ENCODE assay signal across 27 mouse cellular contexts in genomic region chr1:92930171-92930706, GRCm38 (mm10). TPM values are rescaled to one million over a fixed set of nuclear protein-coding genes. Genes with fewer than 3 reads are reported as not detected.
DNase-seq lines count a peak whose midpoint lies in the region; ATAC-seq and TF ChIP-seq lines count a peak whose summit lies in the region.
"Had no signal": no experiment of that assay in that cellular context is flagged by ENCODE, and none has a peak within 500 bp of the region (broad histone marks: within the 10 kb centered on the region; RNA-seq: fewer than 3 reads in every experiment).

No protein-coding gene starts in this region.

- WGBS in kidney, embryonic 15.5 days: 41% methylated on average over 1 of the region's 1 CpGs
- WGBS in small intestine, adult 2 months: 4% methylated on average over 1 of the region's 1 CpGs

- TF ChIP-seq CTCF in small intestine, adult 2 months (IDR thresholded peaks at IDR 0.05; ENCODE audit: extremely low read depth, insufficient read length, insufficient replicate concordance, low read depth, low read length): no peak

- no peak overlapping the region for H3K9ac ChIP-seq in kidney, embryonic 15.5 days
- H3K9ac ChIP-seq: hindbrain, embryonic 13.5 days; liver, embryonic 14.5 days had no signal

- peaks cover 7% of the 10 kb centered on the region for H3K4me1 ChIP-seq in kidney, embryonic 15.5 days
- H3K4me1 ChIP-seq in small intestine, adult 2 months (ENCODE audit: control insufficient read depth, insufficient read depth, insufficient read length, low read length): peaks cover 14% of the 10 kb centered on the region; the same call in 1 of the 2 replicates

- H3K4me3 ChIP-seq in kidney, embryonic 15.5 days (replicated peaks): no peak overlapping the region
- H3K4me3 ChIP-seq in small intestine, adult 2 months (ENCODE audit: low read depth, low read length): no peak overlapping the region
- H3K4me3 ChIP-seq: hindbrain, embryonic 13.5 days had no signal

- peak; percentile 81 to 87 for DNase-seq in kidney, adult 8-10 months
- DNase-seq in MN1 (ENCODE audit: low spot score): peak; percentile 14
- peak; percentile 90 for DNase-seq in kidney, adult 9 months
- no peak for DNase-seq in ovary, adult 18-20 months (ENCODE audit: low spot score)
- DNase-seq: adrenal gland, adult 2 months; B cell, adult 2 months; cerebellum, adult 2 months; cerebellum, postnatal 36 days; gastrocnemius, postnatal 14 days; heart, postnatal 4 days; left cerebral cortex, postnatal 4 days; lung, adult 2 months; lung, postnatal 10 days; midbrain, embryonic 14.5 days; right cerebral cortex, postnatal 25 days; thymus, adult 18-20 months; thymus, postnatal 25 days had no signal

- H3K27ac ChIP-seq in kidney, embryonic 15.5 days: no peak overlapping the region
- H3K27ac ChIP-seq in small intestine, adult 2 months (ENCODE audit: insufficient read depth, low read depth, low read length): peak overlapping the region; percentile 43; the same call in 1 of the 2 replicates
- H3K27ac ChIP-seq: hindbrain, embryonic 13.5 days; liver, embryonic 14.5 days; stomach, postnatal 0 days had no signal

- TF ChIP-seq POLR2A in small intestine, adult 2 months (IDR thresholded peaks at IDR 0.05; ENCODE audit: low read depth, low read length): no peak

- H3K27me3 ChIP-seq in kidney, embryonic 15.5 days: 0 out of 2 replicates have a peak, but pooled peaks cover 16% of the 10 kb centered on the region
- H3K27me3 ChIP-seq in small intestine, adult 2 months (ENCODE audit: control insufficient read depth, insufficient read depth, low read length): no peaks in the 10 kb centered on the region

- H3K36me3 ChIP-seq in kidney, embryonic 15.5 days: no peaks in the 10 kb centered on the region
- no peaks in the 10 kb centered on the region for H3K36me3 ChIP-seq in small intestine, adult 2 months (ENCODE audit: control insufficient read depth, insufficient read depth, low read length)
- H3K36me3 ChIP-seq: hindbrain, embryonic 13.5 days had no signal

- peaks cover 5% of the 10 kb centered on the region; the same call in 1 of the 2 replicates for H3K9me3 ChIP-seq in kidney, embryonic 15.5 days (replicated peaks)
- H3K9me3 ChIP-seq: G1E; hindbrain, embryonic 13.5 days had no signal

- ATAC-seq in kidney, embryonic 15.5 days (replicated peaks; ENCODE audit: low FRiP score): no peak
- no peak for ATAC-seq in CD4-positive, CD25-positive, alpha-beta regulatory T cell, adult 4 months
- ATAC-seq: forebrain, embryonic 14.5 days; intestine, embryonic 16.5 days had no signal

- no peak overlapping the region for H3K4me2 ChIP-seq in kidney, embryonic 15.5 days
- H3K4me2 ChIP-seq: heart, embryonic 11.5 days; hindbrain, embryonic 13.5 days had no signal

RNA-seq across cellular contexts. Expression of gene Capn10, which starts 3.9 kb away (rescaled TPM):
- 32.6 and 37.2 TPM in 2 replicates for polyA plus RNA-seq in kidney, embryonic 15.5 days (2015; fragmentation: Nextera tagmentation; extraction: Ambion mirVana)
- 13.7 and 29.0 TPM in 2 replicates for polyA plus RNA-seq in small intestine, adult 2 months (2012; rRNA removed)
- 10 to 100 TPM in 1 of 2 experiments, 1 to 10 TPM in 1; 7.8 to 12.5 TPM for polyA plus RNA-seq in CD4-positive, CD25-positive, alpha-beta regulatory T cell, adult 4 months (2017; shearing (Covaris generic))

RNA-seq across cellular contexts. Expression of gene Rnpepl1, which starts 19.7 kb away (rescaled TPM):
- 32.6 and 37.9 TPM in 2 replicates for polyA plus RNA-seq in kidney, embryonic 15.5 days (2015; fragmentation: Nextera tagmentation; extraction: Ambion mirVana)
- polyA plus RNA-seq in small intestine, adult 2 months (2012; rRNA removed): 240 and 410 TPM in 2 replicates
- 10 to 100 TPM; 23.2 to 32.8 TPM for polyA plus RNA-seq in CD4-positive, CD25-positive, alpha-beta regulatory T cell, adult 4 months (2017; shearing (Covaris generic))

RNA-seq across cellular contexts. Expression of gene Gpr35, which starts 20.4 kb away (rescaled TPM):
- 0.55 and 0.56 TPM in 2 replicates for polyA plus RNA-seq in kidney, embryonic 15.5 days (2015; fragmentation: Nextera tagmentation; extraction: Ambion mirVana)
- polyA plus RNA-seq in small intestine, adult 2 months (2012; rRNA removed): 16.4 and 25.9 TPM in 2 replicates
- 1 to 10 TPM; 2.4 to 3.7 TPM for polyA plus RNA-seq in CD4-positive, CD25-positive, alpha-beta regulatory T cell, adult 4 months (2017; shearing (Covaris generic))

RNA-seq across cellular contexts. Expression of gene Dusp28, which starts 23.5 kb away (rescaled TPM):
- 12.2 and 14.7 TPM in 2 replicates for polyA plus RNA-seq in kidney, embryonic 15.5 days (2015; fragmentation: Nextera tagmentation; extraction: Ambion mirVana)
- 21.5 and 29.9 TPM in 2 replicates for polyA plus RNA-seq in small intestine, adult 2 months (2012; rRNA removed)
- 1 to 10 TPM; 4.2 to 4.4 TPM for polyA plus RNA-seq in CD4-positive, CD25-positive, alpha-beta regulatory T cell, adult 4 months (2017; shearing (Covaris generic))

RNA-seq across cellular contexts. Expression of gene Ankmy1, which starts 27.5 kb away (rescaled TPM):
- polyA plus RNA-seq in kidney, embryonic 15.5 days (2015; fragmentation: Nextera tagmentation; extraction: Ambion mirVana): 0.43 and 0.54 TPM in 2 replicates
- 0.15 TPM in 1 of 2 replicates, not detected in the other for polyA plus RNA-seq in small intestine, adult 2 months (2012; rRNA removed)
- 1 to 10 TPM in 1 of 2 experiments, under 1 TPM in 1; 0.65 to 1.1 TPM for polyA plus RNA-seq in CD4-positive, CD25-positive, alpha-beta regulatory T cell, adult 4 months (2017; shearing (Covaris generic))
